ENCODE assay signal across 27 mouse cellular contexts in genomic region chr9:58623009-58623408, GRCm38 (mm10). TPM values are rescaled to one million over a fixed set of nuclear protein-coding genes. Genes with fewer than 3 reads are reported as not detected.
DNase-seq lines count a peak whose midpoint lies in the region; ATAC-seq lines count a peak whose summit lies in the region.
"Had no signal": no experiment of that assay in that cellular context is flagged by ENCODE, and none has a peak within 500 bp of the region (broad histone marks: within the 10 kb centered on the region; RNA-seq: fewer than 3 reads in every experiment).

No protein-coding gene starts in this region.

- H3K36me3 ChIP-seq in heart, embryonic 15.5 days, result 0 out of 2 replicates have a peak, but pooled peaks cover 3% of the 10 kb centered on the region
- peaks cover 11% of the 10 kb centered on the region for H3K36me3 ChIP-seq in kidney, embryonic 15.5 days
- H3K36me3 ChIP-seq in lung, embryonic 15.5 days, result 0 out of 2 replicates have a peak, but pooled peaks cover 4% of the 10 kb centered on the region
- H3K36me3 ChIP-seq: intestine, embryonic 15.5 days had no signal

- peak overlapping the region; percentile 14; the same call in 1 of the 2 replicates for H3K27ac ChIP-seq in heart, embryonic 15.5 days
- peak overlapping the region; percentile 33; the same call in 1 of the 2 replicates for H3K27ac ChIP-seq in kidney, embryonic 15.5 days
- H3K27ac ChIP-seq in lung, embryonic 15.5 days, result peak overlapping the region; percentile 22
- H3K27ac ChIP-seq: gastrocnemius, adult 2 months; hindbrain, embryonic 10.5 days; hindbrain, postnatal 0 days; intestine, embryonic 15.5 days; liver, embryonic 15.5 days; midbrain, embryonic 12.5 days; neural tube, embryonic 12.5 days had no signal

- no peaks in the 10 kb centered on the region for H3K27me3 ChIP-seq in heart, embryonic 15.5 days
- no peaks in the 10 kb centered on the region for H3K27me3 ChIP-seq in kidney, embryonic 15.5 days
- no peaks in the 10 kb centered on the region for H3K27me3 ChIP-seq in lung, embryonic 15.5 days
- H3K27me3 ChIP-seq: intestine, embryonic 15.5 days; liver, embryonic 15.5 days; megakaryocyte, embryonic 14.5 days; midbrain, embryonic 12.5 days; neural tube, embryonic 12.5 days had no signal

- 84% methylated on average over 1 of the region's 1 CpGs for WGBS in heart, embryonic 15.5 days
- 72% methylated on average over 1 of the region's 1 CpGs for WGBS in kidney, embryonic 15.5 days
- WGBS in lung, embryonic 15.5 days, result 41% methylated on average over 1 of the region's 1 CpGs

- H3K9ac ChIP-seq in heart, embryonic 15.5 days, result no peak overlapping the region
- no peak overlapping the region for H3K9ac ChIP-seq in kidney, embryonic 15.5 days
- no peak overlapping the region for H3K9ac ChIP-seq in lung, embryonic 15.5 days
- H3K9ac ChIP-seq: intestine, embryonic 15.5 days; liver, embryonic 15.5 days; midbrain, embryonic 12.5 days; neural tube, embryonic 12.5 days had no signal

- H3K9me3 ChIP-seq in heart, embryonic 15.5 days (replicated peaks), result no peaks in the 10 kb centered on the region
- no peaks in the 10 kb centered on the region for H3K9me3 ChIP-seq in kidney, embryonic 15.5 days (replicated peaks)
- no peaks in the 10 kb centered on the region for H3K9me3 ChIP-seq in lung, embryonic 15.5 days
- H3K9me3 ChIP-seq: hindbrain, embryonic 10.5 days; intestine, embryonic 15.5 days; liver, embryonic 15.5 days; megakaryocyte, embryonic 14.5 days; midbrain, embryonic 12.5 days; neural tube, embryonic 12.5 days had no signal

- ATAC-seq in heart, embryonic 15.5 days (replicated peaks; ENCODE audit: insufficient number of reproducible peaks, insufficient read depth, low FRiP score, low read depth), result no peak
- no peak for ATAC-seq in kidney, embryonic 15.5 days (replicated peaks; ENCODE audit: low FRiP score)
- ATAC-seq in lung, embryonic 15.5 days (ENCODE audit: borderline replicate concordance, extremely low read depth, low FRiP score, low TSS enrichment), result no peak
- ATAC-seq: activated CD4-positive, CD25-positive, alpha-beta regulatory T cell, adult 4 months; CD4-positive, CD25-positive, alpha-beta regulatory T cell, adult 4 months; forebrain, embryonic 16.5 days; hindbrain, postnatal 0 days; intestine, embryonic 15.5 days had no signal

- H3K4me3 ChIP-seq in heart, embryonic 15.5 days, result no peak overlapping the region
- H3K4me3 ChIP-seq in kidney, embryonic 15.5 days (replicated peaks), result no peak overlapping the region
- H3K4me3 ChIP-seq in lung, embryonic 15.5 days, result no peak overlapping the region
- H3K4me3 ChIP-seq: gastrocnemius, adult 2 months; hindbrain, embryonic 10.5 days; intestine, embryonic 15.5 days; liver, embryonic 15.5 days; megakaryocyte, embryonic 14.5 days; midbrain, embryonic 12.5 days; myocyte; neural tube, embryonic 12.5 days had no signal

- H3K4me2 ChIP-seq in heart, embryonic 15.5 days, result no peak overlapping the region
- no peak overlapping the region for H3K4me2 ChIP-seq in kidney, embryonic 15.5 days
- no peak overlapping the region for H3K4me2 ChIP-seq in lung, embryonic 15.5 days
- H3K4me2 ChIP-seq: intestine, embryonic 15.5 days; liver, embryonic 15.5 days; midbrain, embryonic 12.5 days; neural tube, embryonic 12.5 days had no signal

- peaks cover 22% of the 10 kb centered on the region for H3K4me1 ChIP-seq in heart, embryonic 15.5 days (replicated peaks)
- H3K4me1 ChIP-seq in kidney, embryonic 15.5 days, result peaks cover 8% of the 10 kb centered on the region; the same call in 1 of the 2 replicates
- H3K4me1 ChIP-seq in lung, embryonic 15.5 days, result peaks cover 16% of the 10 kb centered on the region
- H3K4me1 ChIP-seq: neural tube, embryonic 12.5 days had no signal

- no peak for DNase-seq in heart, adult 18-20 months
- no peak for DNase-seq in kidney, adult 8-10 months
- DNase-seq in lung, postnatal 10 days, result no peak
- DNase-seq in Muller cell, postnatal 12 days (ENCODE audit: inconsistent ontology term), result peak; percentile 32
- DNase-seq in adrenal gland, adult 8-10 months, result no peak
- DNase-seq: adrenal gland, adult 2 months; cerebellum, adult 2 months; cerebellum, postnatal 14 days; gastrocnemius, adult 2 months; gastrocnemius, postnatal 36 days; lung, postnatal 4 days; right cerebral cortex, postnatal 4 days; thymus, postnatal 4 days had no signal

RNA-seq across cellular contexts. Expression of gene Nptn, which starts 41.0 kb away (rescaled TPM):
- 103 and 108 TPM in 2 replicates for polyA plus RNA-seq in heart, embryonic 15.5 days (2015; fragmentation: Nextera tagmentation; extraction: Ambion mirVana)
- total RNA-seq in heart, adult 18-20 months (2021), result 100 to 1,000 TPM; 113 to 123 TPM
- polyA plus RNA-seq in kidney, embryonic 15.5 days (2015; fragmentation: Nextera tagmentation; extraction: Ambion mirVana), result 124 and 136 TPM in 2 replicates
- 126 and 134 TPM in 2 replicates for polyA plus RNA-seq in lung, embryonic 15.5 days (2015; fragmentation: Nextera tagmentation; extraction: Ambion mirVana)
- 100 to 1,000 TPM; 139 to 182 (median 167) TPM for total RNA-seq in adrenal gland, adult 8-10 months (2022)
